Mouse (Mus musculus) CD4-positive, CD25-positive, alpha-beta regulatory T cell (primary cell): ENCODE results near the gene Prkcsh. TPM values are rescaled to one million over a fixed set of nuclear protein-coding genes. Genes with fewer than 3 reads are reported as not detected.

Experiments
- polyA plus RNA-seq: library from polyadenylated mRNA; unstranded; fragments of 100-300 nt; shearing (Covaris generic); gene quantifications from one replicate; pipeline ENCODE4 v1.2.1, GENCODE M21; 2017

Gene Prkcsh
- 83.1 TPM for polyA plus RNA-seq

DNA sequence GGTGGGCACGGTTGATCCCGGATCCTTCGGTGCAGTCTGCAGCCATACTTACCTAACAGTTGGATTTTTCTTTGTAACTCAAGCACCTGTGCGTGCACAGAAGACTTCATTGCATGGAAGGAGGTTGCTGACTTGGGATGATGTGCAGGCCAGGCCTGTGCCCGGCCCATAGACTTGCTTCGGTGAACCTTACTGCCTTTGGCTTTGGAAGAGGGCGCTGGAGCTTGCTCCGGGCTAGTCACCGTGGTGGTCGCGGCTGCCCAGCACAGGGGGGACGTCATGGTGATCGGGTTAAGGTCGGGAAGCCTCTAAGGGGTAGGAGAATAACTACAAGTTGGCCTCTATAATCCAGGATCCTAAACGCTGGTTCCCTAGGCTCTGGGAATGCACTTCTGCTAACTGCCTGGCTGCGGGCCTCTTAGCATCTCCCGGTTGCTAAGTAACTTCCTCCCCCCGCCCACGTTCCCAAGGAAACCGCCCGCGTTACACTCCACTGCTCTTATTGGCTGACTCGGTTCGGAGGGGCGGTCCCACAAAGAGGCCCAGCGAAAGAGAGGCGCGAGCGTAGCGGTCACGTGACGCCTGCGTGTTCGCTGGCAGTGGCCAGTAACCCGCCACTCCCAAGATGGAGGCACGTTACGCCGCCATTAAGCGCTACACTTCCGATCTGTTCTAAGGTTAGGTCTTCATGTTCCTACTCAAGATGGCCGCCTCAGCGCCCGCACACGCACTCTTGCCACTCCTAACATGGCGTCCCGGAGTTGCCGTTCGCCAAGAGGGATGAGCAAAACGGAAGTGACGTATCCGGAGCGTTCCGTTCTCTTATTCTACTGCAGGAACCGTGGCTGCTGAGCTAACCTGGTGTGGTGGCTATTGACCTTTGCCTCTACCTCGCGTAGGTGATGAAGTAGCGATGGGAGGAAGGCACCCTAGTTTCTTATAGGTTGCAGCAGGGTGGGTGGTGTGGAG lies at the start of gene Prkcsh, which contains the start of gene Ccdc151:
Prkcsh (plus strand) TSS at position 613 of the 969 bp plus-strand sequence.
Ccdc151 (minus strand) TSS at position 441 of the 969 bp plus-strand sequence.

GRCm38 (mm10) chr9:21955570-21956281 lies 46.9 kb upstream of the Prkcsh start, which contains the start of gene Swsap1:
Gene Swsap1 (plus strand): TSS chr9:21955755.

GRCm38 (mm10) chr9:21963417-21963816 lies 39.2 kb upstream of the Prkcsh start, which contains the start of gene Epor:
Gene Epor (minus strand): TSS chr9:21963506.

DNA sequence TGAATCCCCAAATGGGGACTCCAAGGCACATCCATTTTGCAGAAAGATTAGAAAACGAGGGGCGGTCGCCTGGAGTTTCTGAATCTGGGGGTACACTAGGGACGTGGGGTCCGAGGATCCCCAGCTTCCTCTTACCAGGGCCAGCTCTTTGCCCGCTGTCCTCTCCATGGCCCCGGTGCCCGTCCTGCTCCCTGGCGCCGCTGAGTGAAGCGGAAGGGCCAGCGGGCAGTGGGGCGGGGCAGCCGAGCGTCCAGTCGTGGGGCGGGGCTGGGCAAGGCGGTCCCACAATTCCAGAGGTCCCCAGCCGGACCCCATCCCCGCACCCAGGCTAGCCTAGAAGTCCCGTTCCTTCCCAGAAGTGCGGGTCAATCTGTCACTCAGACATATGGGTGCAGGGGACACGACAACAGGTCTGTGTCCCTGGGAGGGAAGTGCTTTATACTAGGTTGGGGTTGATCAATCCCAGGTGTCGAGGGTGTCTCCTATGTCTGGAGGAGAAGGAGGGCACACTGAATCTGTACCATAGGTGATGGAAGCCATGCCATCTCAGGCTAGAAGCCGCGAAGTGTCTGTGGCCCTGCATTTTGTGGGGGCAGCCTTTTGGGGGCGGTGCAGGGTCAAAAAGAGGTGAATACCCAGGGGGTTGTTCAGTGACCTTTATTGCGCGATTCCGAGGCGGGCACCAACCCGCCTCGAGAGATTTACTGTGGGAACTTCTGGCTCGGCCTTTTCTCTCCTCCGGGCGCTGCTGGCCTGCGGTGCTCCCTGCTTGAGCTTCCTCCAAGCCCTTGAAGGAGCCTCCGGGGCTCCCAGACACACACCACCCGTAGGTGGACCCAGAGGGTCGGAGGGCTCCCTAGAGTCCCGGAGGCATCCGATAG lies 13.1 kb upstream of the Prkcsh start, which contains the start of gene Rgl3:
Rgl3 (minus strand) TSS at position 217 of the 881 bp plus-strand sequence.

DNA sequence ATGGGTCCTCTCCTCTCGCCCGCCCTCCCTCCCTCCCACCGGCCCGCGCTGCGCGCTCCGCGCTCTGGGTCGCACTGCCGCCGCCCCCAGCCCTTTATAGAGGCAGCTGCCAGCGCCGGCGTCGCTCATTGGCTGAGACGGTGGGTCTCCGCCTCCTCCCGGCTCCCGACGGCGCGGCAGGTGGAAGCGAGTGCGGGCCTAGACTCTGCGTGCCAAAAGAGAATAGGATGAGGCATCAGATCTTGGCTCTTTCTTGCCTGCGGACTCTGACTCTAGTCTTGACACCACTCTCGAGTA lies 49.3 kb downstream of the Prkcsh start, which contains the start of gene Elavl3:
Elavl3 (minus strand) TSS at position 66 of the 297 bp plus-strand sequence.

Other genes starting within 250 kb of the Prkcsh start
- 3.3 TPM for gene Spc24, start 242.5 kb upstream of the Prkcsh start, polyA plus RNA-seq
- not detected for gene Kank2, start 204.1 kb upstream of the Prkcsh start, polyA plus RNA-seq
- not detected for gene Angptl8, start 167.3 kb upstream of the Prkcsh start, polyA plus RNA-seq
- 2.1 TPM for gene Dock6, start 150.2 kb upstream of the Prkcsh start, polyA plus RNA-seq
- gene Rab3d, start 84.6 kb upstream of the Prkcsh start, polyA plus RNA-seq = 9.3 TPM
- gene Ccdc159, start 75.3 kb upstream of the Prkcsh start, polyA plus RNA-seq = 0.20 TPM
- 1.7 TPM for gene Tmem205, start 75.2 kb upstream of the Prkcsh start, polyA plus RNA-seq
- 1.1 TPM for gene Plppr2, start 65.8 kb upstream of the Prkcsh start, polyA plus RNA-seq
- gene Swsap1, start 47.1 kb upstream of the Prkcsh start, polyA plus RNA-seq = 14.6 TPM
- 0.45 TPM for gene Epor, start 39.3 kb upstream of the Prkcsh start, polyA plus RNA-seq
- gene Rgl3, start 13.4 kb upstream of the Prkcsh start, polyA plus RNA-seq = not detected
- not detected for gene Ccdc151, start 172 bp upstream of the Prkcsh start, polyA plus RNA-seq
- not detected for gene Elavl3, start 49.2 kb downstream of the Prkcsh start, polyA plus RNA-seq
- gene Gm49318, start 68.5 kb downstream of the Prkcsh start, polyA plus RNA-seq = not detected
- 26.5 TPM for gene Zfp653, start 68.6 kb downstream of the Prkcsh start, polyA plus RNA-seq
- gene Ecsit, start 82.6 kb downstream of the Prkcsh start, polyA plus RNA-seq = 52.0 TPM
- 0.07 TPM for gene Cnn1, start 96.4 kb downstream of the Prkcsh start, polyA plus RNA-seq
- gene Elof1, start 114.4 kb downstream of the Prkcsh start, polyA plus RNA-seq = 72.2 TPM
- gene Acp5, start 132.9 kb downstream of the Prkcsh start, polyA plus RNA-seq = 278 TPM
- gene Pigyl, start 154.0 kb downstream of the Prkcsh start, polyA plus RNA-seq = 38.4 TPM
- not detected for gene Zfp872, start 185.3 kb downstream of the Prkcsh start, polyA plus RNA-seq
- 46.6 TPM for gene Zfp809, start 222.9 kb downstream of the Prkcsh start, polyA plus RNA-seq